Mouse (Mus musculus) liver, embryonic 14.5 days (tissue): ENCODE data around the gene 0610030E20Rik.
A peak's percentile ranks its signal among the peaks of the same experiment; 100 is the strongest.

Experiments
- CTCF ChIP-seq: IDR thresholded peaks from 2 replicates; pipeline ENCODE4 v1.5.1; 2016; ENCODE audit warnings: antibody characterized with exemption, low read depth, control low read depth
- EP300 ChIP-seq: IDR thresholded peaks from 2 replicates; pipeline ENCODE4 v1.6.1; 2016; ENCODE audit warnings: antibody characterized with exemption, low read depth

DNA sequence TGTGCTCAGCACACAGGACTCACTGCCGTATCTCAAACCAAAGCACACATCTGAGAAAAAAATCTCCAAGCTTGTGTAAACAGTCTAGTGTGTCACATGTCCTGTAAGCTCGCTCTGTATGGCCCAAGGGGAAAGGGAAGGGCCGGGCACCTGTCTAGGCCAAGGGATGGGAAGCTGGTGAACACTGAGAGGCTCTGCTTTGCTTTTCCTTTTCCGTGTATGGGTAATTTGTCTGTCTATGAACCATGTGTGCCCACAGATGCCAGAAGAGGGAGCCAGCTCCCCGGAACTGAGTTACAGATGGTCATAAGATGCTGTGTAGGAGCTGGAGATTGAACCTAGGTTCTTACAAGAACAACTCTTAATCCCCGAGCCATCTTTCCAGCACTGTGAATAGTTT is 20.8 kb upstream of the 0610030E20Rik start:
- peak; percentile 64 for TF ChIP-seq CTCF
- TF ChIP-seq EP300: no peak
